Mouse (Mus musculus) megakaryocyte, embryonic 14.5 days (primary cell): ENCODE data around the gene Ntn1.

Source experiments
- FLI1 ChIP-seq: IDR thresholded peaks from 2 replicates; pipeline ENCODE4 v1.6.1; 2012; ENCODE audit warnings: low read length, inconsistent platforms, mixed read lengths
- GATA1 ChIP-seq: IDR thresholded peaks from 3 replicates; pipeline ENCODE4 v1.6.1; 2012; ENCODE audit warnings: mixed read lengths, low read length, inconsistent platforms, borderline replicate concordance

DNA sequence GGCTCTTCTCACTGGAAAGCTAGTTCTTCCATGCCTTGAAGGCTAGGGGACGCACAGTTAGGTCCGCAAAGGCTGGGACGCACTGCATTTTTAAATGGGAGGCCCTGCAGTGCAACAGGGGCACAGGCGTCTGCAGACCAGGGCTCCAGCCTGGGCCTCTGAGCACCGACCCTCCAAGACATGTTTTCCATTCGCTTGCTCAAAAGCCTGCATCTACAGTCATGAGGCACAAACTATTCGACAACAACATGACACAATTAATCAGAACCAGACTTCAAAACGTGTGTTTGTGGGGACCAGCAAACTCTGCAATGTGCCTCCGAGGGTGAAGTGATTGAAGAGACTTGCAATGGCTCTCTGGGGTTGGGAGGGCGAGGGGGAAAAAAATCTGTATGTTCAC lies 17.1 kb downstream of the Ntn1 start:
- TF ChIP-seq GATA1 (no peak), FLI1 (no peak)
